Mouse (Mus musculus): Measurements from ENCODE around the gene Rassf1. TPM values are rescaled to one million over a fixed set of nuclear protein-coding genes. Genes with fewer than 3 reads are reported as not detected.

Rassf1 gene
- polyA plus RNA-seq, 1 experiment from 2014 or later = 15.8 TPM

GRCm38 (mm10) chr9:107541474-107542351, 9.6 kb upstream of the Rassf1 start, which contains the start of the genes Cyb561d2 and Nprl2:
Gene Cyb561d2 (minus strand): TSS chr9:107542193.
Gene Nprl2 (plus strand): TSS chr9:107542226.
- H3K9ac ChIP-seq = peak within 1 kb of the TSS; percentile 65
- H3K4me2 ChIP-seq = peak within 1 kb of the TSS; percentile 93
- H3K4me1 ChIP-seq (replicated peaks) = peaks cover 51% of the 10 kb centered on the region
- peak within 1 kb of the TSS; percentile 81 for H3K4me3 ChIP-seq (replicated peaks)
- under 1% methylated on average over 46 of the region's 46 CpGs for WGBS (ENCODE audit: insufficient replicate concordance)
- peak; percentile 79 for ATAC-seq (ENCODE audit: insufficient read depth)
- H3K36me3 ChIP-seq (replicated peaks) = peaks cover 53% of the 10 kb centered on the region
- no peaks in the 10 kb centered on the region for H3K9me3 ChIP-seq (replicated peaks)
- H3K27me3 ChIP-seq = no peaks in the 10 kb centered on the region
- peak within 1 kb of the TSS; percentile 86 for H3K27ac ChIP-seq (replicated peaks)

DNA sequence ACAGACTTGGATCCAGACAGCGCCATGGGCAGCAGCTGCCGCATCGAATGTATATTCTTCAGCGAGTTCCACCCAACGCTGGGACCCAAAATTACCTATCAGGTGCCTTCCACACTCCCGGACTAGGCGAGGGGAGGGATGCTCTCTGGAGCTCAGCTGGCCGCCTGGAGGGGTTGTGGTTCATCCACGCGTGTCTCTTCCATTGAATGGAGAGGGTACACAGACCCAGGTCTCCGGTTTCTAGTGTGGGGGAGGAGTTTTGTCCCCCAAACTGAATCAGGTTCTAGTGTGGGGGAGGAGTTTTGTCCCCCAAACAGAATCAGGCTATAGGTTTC, 9.0 kb upstream of the Rassf1 start:
- Histone ChIP-seq H3K27me3 (no peaks in the 10 kb centered on the region; the same call in 1 of the 2 replicates), H3K9me3 (replicated peaks) (no peaks in the 10 kb centered on the region), H3K36me3 (replicated peaks) (peaks cover 47% of the 10 kb centered on the region), H3K4me3 (replicated peaks) (peak overlapping the region; percentile 81), H3K4me2 (peak overlapping the region; percentile 93), H3K27ac (replicated peaks) (peak overlapping the region; percentile 86), H3K4me1 (replicated peaks) (peaks cover 51% of the 10 kb centered on the region), H3K9ac (peak overlapping the region; percentile 65)
- whole genome bisulfite sequencing (ENCODE audit: insufficient replicate concordance) = under 1% methylated on average over 11 of the region's 11 CpGs
- ATAC-seq (ENCODE audit: insufficient read depth) = peak; percentile 14; the same call in 1 of the 2 replicates

GRCm38 (mm10) chr9:107542721-107543120, 8.6 kb upstream of the Rassf1 start:
- peak overlapping the region; percentile 93 for H3K4me2 ChIP-seq
- no peak for ATAC-seq (ENCODE audit: insufficient read depth)
- peaks cover 51% of the 10 kb centered on the region for H3K4me1 ChIP-seq (replicated peaks)
- H3K9ac ChIP-seq = peak overlapping the region; percentile 65
- peaks cover 43% of the 10 kb centered on the region for H3K36me3 ChIP-seq (replicated peaks)
- H3K27me3 ChIP-seq = no peaks in the 10 kb centered on the region; the same call in 1 of the 2 replicates
- no peaks in the 10 kb centered on the region for H3K9me3 ChIP-seq (replicated peaks)
- WGBS (ENCODE audit: insufficient replicate concordance) = 48% methylated on average over 8 of the region's 8 CpGs
- H3K4me3 ChIP-seq (replicated peaks) = peak overlapping the region; percentile 81
- peak overlapping the region; percentile 86; the same call in 1 of the 2 replicates for H3K27ac ChIP-seq (replicated peaks)

GRCm38 (mm10) chr9:107543299-107543698, 8.1 kb upstream of the Rassf1 start:
- Histone ChIP-seq H3K36me3 (replicated peaks) (peaks cover 37% of the 10 kb centered on the region), H3K4me3 (replicated peaks) (no peak overlapping the region), H3K9me3 (replicated peaks) (no peaks in the 10 kb centered on the region), H3K27me3 (peaks cover 1% of the 10 kb centered on the region; the same call in 1 of the 2 replicates), H3K9ac (no peak overlapping the region), H3K4me2 (peak overlapping the region; percentile 93; the same call in 1 of the 2 replicates), H3K4me1 (replicated peaks) (peaks cover 55% of the 10 kb centered on the region), H3K27ac (replicated peaks) (no peak overlapping the region)
- no peak for ATAC-seq (ENCODE audit: insufficient read depth)
- 80% methylated on average over 11 of the region's 11 CpGs for WGBS (ENCODE audit: insufficient replicate concordance)

GRCm38 (mm10) chr9:107544196-107544700, 7.1 kb upstream of the Rassf1 start:
- H3K4me1 ChIP-seq (replicated peaks) = peaks cover 55% of the 10 kb centered on the region
- WGBS (ENCODE audit: insufficient replicate concordance) = 86% methylated on average over 17 of the region's 17 CpGs
- ATAC-seq (ENCODE audit: insufficient read depth) = no peak
- no peak overlapping the region for H3K4me2 ChIP-seq
- no peak overlapping the region for H3K9ac ChIP-seq
- H3K27ac ChIP-seq (replicated peaks) = no peak overlapping the region
- peaks cover 11% of the 10 kb centered on the region; the same call in 1 of the 2 replicates for H3K27me3 ChIP-seq
- no peaks in the 10 kb centered on the region for H3K9me3 ChIP-seq (replicated peaks)
- H3K36me3 ChIP-seq (replicated peaks) = peaks cover 28% of the 10 kb centered on the region
- H3K4me3 ChIP-seq (replicated peaks) = no peak overlapping the region

GRCm38 (mm10) chr9:107544729-107545128, 6.6 kb upstream of the Rassf1 start:
- ATAC-seq (ENCODE audit: insufficient read depth) = no peak
- 89% methylated on average over 12 of the region's 12 CpGs for WGBS (ENCODE audit: insufficient replicate concordance)
- Histone ChIP-seq H3K9ac (no peak overlapping the region), H3K4me3 (replicated peaks) (no peak overlapping the region), H3K4me2 (no peak overlapping the region), H3K9me3 (replicated peaks) (no peaks in the 10 kb centered on the region), H3K4me1 (replicated peaks) (peaks cover 55% of the 10 kb centered on the region), H3K27ac (replicated peaks) (no peak overlapping the region), H3K27me3 (peaks cover 16% of the 10 kb centered on the region), H3K36me3 (replicated peaks) (peaks cover 23% of the 10 kb centered on the region)

DNA sequence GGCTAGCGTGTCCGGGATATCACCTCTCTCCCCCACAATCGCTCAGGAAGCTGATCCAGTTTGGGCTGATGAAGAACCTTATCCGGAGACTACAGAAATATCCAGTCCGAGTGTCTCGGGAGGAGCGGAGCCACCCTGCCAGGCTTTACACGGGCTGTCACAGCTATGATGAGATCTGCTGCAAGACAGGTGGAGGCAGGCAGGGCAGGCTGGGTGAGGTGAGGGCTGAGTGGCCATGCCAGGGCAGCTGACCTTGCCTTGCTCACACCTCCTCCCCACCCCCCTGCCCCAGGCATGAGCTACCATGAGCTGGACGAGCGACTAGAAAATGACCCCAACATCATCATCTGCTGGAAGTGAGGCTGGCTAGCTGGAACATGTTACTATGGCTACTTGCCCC, 6.2 kb upstream of the Rassf1 start:
- 78% methylated on average over 10 of the region's 10 CpGs for WGBS (ENCODE audit: insufficient replicate concordance)
- no peaks in the 10 kb centered on the region for H3K9me3 ChIP-seq (replicated peaks)
- ATAC-seq (ENCODE audit: insufficient read depth) = no peak
- peaks cover 56% of the 10 kb centered on the region for H3K4me1 ChIP-seq (replicated peaks)
- H3K27me3 ChIP-seq = peaks cover 20% of the 10 kb centered on the region
- H3K27ac ChIP-seq (replicated peaks) = no peak overlapping the region
- H3K9ac ChIP-seq = no peak overlapping the region
- no peak overlapping the region for H3K4me3 ChIP-seq (replicated peaks)
- H3K4me2 ChIP-seq = no peak overlapping the region
- H3K36me3 ChIP-seq (replicated peaks) = peaks cover 18% of the 10 kb centered on the region

DNA sequence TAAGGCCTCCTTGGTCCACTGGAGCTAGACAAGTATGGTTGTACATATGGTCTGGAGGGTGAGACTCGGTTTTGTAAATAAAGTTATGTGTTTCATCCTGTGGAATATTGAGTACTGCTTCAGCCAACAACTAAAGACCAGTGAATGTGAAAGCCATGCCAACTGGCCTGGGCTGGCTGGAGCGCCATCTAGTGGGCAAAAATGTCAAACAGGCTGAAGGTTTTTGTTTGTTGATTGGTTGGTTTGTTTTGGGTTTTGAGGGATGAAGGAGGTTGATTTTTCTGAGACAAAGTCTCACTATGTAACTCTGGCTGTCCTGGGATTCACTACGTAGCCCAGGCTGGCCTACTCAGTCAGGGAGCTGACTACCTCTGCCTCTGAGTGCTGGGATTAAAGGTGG, 5.8 kb upstream of the Rassf1 start:
- Histone ChIP-seq H3K4me1 (replicated peaks) (peaks cover 57% of the 10 kb centered on the region), H3K4me3 (replicated peaks) (no peak overlapping the region), H3K9me3 (replicated peaks) (no peaks in the 10 kb centered on the region), H3K4me2 (no peak overlapping the region), H3K27me3 (peaks cover 24% of the 10 kb centered on the region), H3K36me3 (replicated peaks) (peaks cover 17% of the 10 kb centered on the region), H3K9ac (no peak overlapping the region), H3K27ac (replicated peaks) (peak overlapping the region; percentile 15; the same call in 1 of the 2 replicates)
- WGBS (ENCODE audit: insufficient replicate concordance) = 4% methylated on average over 3 of the region's 3 CpGs
- ATAC-seq (ENCODE audit: insufficient read depth) = no peak

GRCm38 (mm10) chr9:107547026-107547425, 4.3 kb upstream of the Rassf1 start, which contains the start of gene Zmynd10:
Gene Zmynd10 (plus strand): TSS chr9:107547298.
- no peaks in the 10 kb centered on the region for H3K9me3 ChIP-seq (replicated peaks)
- H3K27ac ChIP-seq (replicated peaks) = peak within 1 kb of the TSS; percentile 15; the same call in 1 of the 2 replicates
- H3K36me3 ChIP-seq (replicated peaks) = peaks cover 17% of the 10 kb centered on the region
- peak; percentile 51 for ATAC-seq (ENCODE audit: insufficient read depth)
- peaks cover 60% of the 10 kb centered on the region for H3K4me1 ChIP-seq (replicated peaks)
- H3K4me3 ChIP-seq (replicated peaks) = peak within 1 kb of the TSS; percentile 13; the same call in 1 of the 2 replicates
- H3K27me3 ChIP-seq = peaks cover 39% of the 10 kb centered on the region
- no peak within 1 kb of the TSS for H3K9ac ChIP-seq
- 5% methylated on average over 20 of the region's 20 CpGs for WGBS (ENCODE audit: insufficient replicate concordance)
- H3K4me2 ChIP-seq = peak within 1 kb of the TSS; percentile 51

- Histone ChIP-seq H3K36me3 (replicated peaks) (peaks cover 17% of the 10 kb centered on the region), H3K4me1 (replicated peaks) (peaks cover 61% of the 10 kb centered on the region), H3K27me3 (peaks cover 48% of the 10 kb centered on the region), H3K4me2 (no peak overlapping the region), H3K27ac (replicated peaks) (no peak overlapping the region), H3K9me3 (replicated peaks) (no peaks in the 10 kb centered on the region), H3K9ac (no peak overlapping the region), H3K4me3 (replicated peaks) (no peak overlapping the region)
- ATAC-seq (ENCODE audit: insufficient read depth) = no peak
- WGBS (ENCODE audit: insufficient replicate concordance) = 64% methylated on average over 5 of the region's 5 CpGs
Observed at GRCm38 (mm10) chr9:107547957-107548356, 3.4 kb upstream of the Rassf1 start.

GRCm38 (mm10) chr9:107548820-107549219, 2.5 kb upstream of the Rassf1 start:
- no peak for ATAC-seq (ENCODE audit: insufficient read depth)
- no peak overlapping the region for H3K4me3 ChIP-seq (replicated peaks)
- peaks cover 50% of the 10 kb centered on the region for H3K27me3 ChIP-seq
- H3K9me3 ChIP-seq (replicated peaks) = no peaks in the 10 kb centered on the region
- H3K36me3 ChIP-seq (replicated peaks) = peaks cover 13% of the 10 kb centered on the region
- peaks cover 64% of the 10 kb centered on the region for H3K4me1 ChIP-seq (replicated peaks)
- H3K4me2 ChIP-seq = no peak overlapping the region
- no peak overlapping the region for H3K27ac ChIP-seq (replicated peaks)
- 78% methylated on average over 10 of the region's 10 CpGs for WGBS (ENCODE audit: insufficient replicate concordance)
- H3K9ac ChIP-seq = no peak overlapping the region

Data from liver, embryonic 15.5 days (tissue).